Mouse (Mus musculus): ENCODE data around the gene Ush2a.

- no peak for TF ChIP-seq POLR2A (IDR thresholded peaks at IDR 0.05; ENCODE audit: extremely low read depth, insufficient read depth, low read length)
- TF ChIP-seq CTCF (IDR thresholded peaks at IDR 0.05; ENCODE audit: extremely low read depth, insufficient read depth, low read length): no peak
Observed at GRCm38 (mm10) chr1:188354726-188355125, 92.9 kb downstream of the Ush2a start.

Measured in cortical plate, adult 2 months (tissue).